Mouse (Mus musculus) Patski (cell line): Measurements from ENCODE around the gene Hoxa4. TPM values are rescaled to one million over a fixed set of nuclear protein-coding genes. Genes with fewer than 3 reads are reported as not detected.

Experiments
- ATAC-seq: fragments of 100-300 bp; one replicate; pipeline ENCODE4 v1.8.0; 2021
- CTCF ChIA-PET: fragments of 350-600 bp; sonication (Branson Sonifier 250); formaldehyde crosslinking; loops from one replicate; lab custom pipeline; 2022; ENCODE audit warnings: inconsistent platforms; lab: Charles Lee
- POLR2A ChIA-PET: fragments of 350-600 bp; sonication (Branson Sonifier 250); formaldehyde crosslinking; loops from one replicate; lab custom pipeline; 2022; ENCODE audit warnings: antibody characterized with exemption, inconsistent platforms; lab: Charles Lee
- DNase-seq: peaks from one replicate; pipeline ENCODE4 v3.0.0-alpha.2; 2011; ENCODE audit warnings: low read depth, low spot score
- H3K27me3 ChIP-seq: fragments of 371-371 bp; one replicate; pipeline ENCODE4 v1.5.1; 2021
- CTCF ChIP-seq: fragments of 100-300 bp; IDR thresholded peaks from one replicate; pipeline ENCODE4 v1.5.1; 2021
- in situ Hi-C: fragments of 300-500 bp; cut with MboI; formaldehyde crosslinking; loops from 3 replicates; pipeline ENCODE4 v1.11.1; 2018; ENCODE audit warnings: low pct_unique_long_range_greater_than_20kb, mixed read lengths
- polyA plus RNA-seq: library from polyadenylated mRNA; unstranded; gene quantifications from one replicate; pipeline ENCODE4 v1.2.3, GENCODE M21; 2021

Hoxa4 gene
- polyA plus RNA-seq, 1 experiment from 2014 or later: 2.5 TPM

DNA sequence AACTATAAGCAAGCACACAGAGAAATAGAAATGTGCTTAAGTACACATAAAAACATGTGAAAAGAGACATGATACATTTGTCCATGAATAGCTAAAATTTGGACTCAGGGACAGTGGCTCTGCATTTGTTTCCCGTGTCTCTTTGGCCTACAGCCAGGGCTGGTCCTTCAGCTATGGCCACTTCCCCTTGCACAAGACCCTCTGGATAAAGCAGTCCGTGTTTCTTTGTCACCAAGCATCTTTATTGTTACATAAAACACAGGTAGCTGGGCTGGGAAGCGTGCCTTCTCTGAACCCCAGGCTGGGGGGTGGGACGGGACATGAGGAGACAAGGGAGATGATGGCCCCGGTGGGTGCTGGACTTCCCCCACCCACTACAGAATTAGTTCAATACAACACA lies 22.7 kb upstream of the Hoxa4 start:
- TF ChIP-seq CTCF: no peak
- H3K27me3 ChIP-seq: no peaks in the 10 kb centered on the region
- ChIA-PET POLR2A (interaction anchor here (11.3 to 37.4 kb wide), 3 partner anchors 9 to 37 kb away, joined by 153 to 778 read pairs (median 378); partner anchors contain the start of genes 5730596B20Rik, Hoxa10, Hoxa11 and Hoxa7), CTCF (interaction anchor here (1.2 to 2.9 kb wide), 7 partner anchors 9 to 43 kb away, joined by 4 to 21 read pairs (median 5); partner anchors contain the start of genes Hoxa10, Hoxa7 and Hoxa9)
- no peak for DNase-seq
- in situ Hi-C loops: loop anchor here (25.0 kb wide), 1 partner anchor 502 kb away; no protein-coding TSS in a partner anchor
- no peak for ATAC-seq

GRCm38 (mm10) chr6:52213119-52213986 lies 21.8 kb upstream of the Hoxa4 start, which contains the start of the genes Hoxa3 and Gm28308:
Gene Hoxa3, minus strand, starts transcription at chr6:52213336.
Gene Gm28308, minus strand, starts transcription at chr6:52213339.
- DNase-seq (no peak), ATAC-seq (peak; percentile 35)
- ChIA-PET CTCF (interaction anchor here (0.8 to 2.9 kb wide), 8 partner anchors 10 to 211 kb away, joined by 3 to 21 read pairs (median 4); partner anchors contain the start of genes Hoxa10 and Hoxa7), POLR2A (interaction anchor here (0.7 to 37.4 kb wide), 5 partner anchors 9 to 744 kb away, joined by 3 to 778 read pairs (median 153); partner anchors contain the start of genes 5730596B20Rik, Hoxa10, Hoxa11 and Hoxa7)
- in situ Hi-C loops: loop anchor here (25.0 kb wide), 1 partner anchor 501 kb away; no protein-coding TSS in a partner anchor
- H3K27me3 ChIP-seq: no peaks in the 10 kb centered on the region
- TF ChIP-seq CTCF: no peak

DNA sequence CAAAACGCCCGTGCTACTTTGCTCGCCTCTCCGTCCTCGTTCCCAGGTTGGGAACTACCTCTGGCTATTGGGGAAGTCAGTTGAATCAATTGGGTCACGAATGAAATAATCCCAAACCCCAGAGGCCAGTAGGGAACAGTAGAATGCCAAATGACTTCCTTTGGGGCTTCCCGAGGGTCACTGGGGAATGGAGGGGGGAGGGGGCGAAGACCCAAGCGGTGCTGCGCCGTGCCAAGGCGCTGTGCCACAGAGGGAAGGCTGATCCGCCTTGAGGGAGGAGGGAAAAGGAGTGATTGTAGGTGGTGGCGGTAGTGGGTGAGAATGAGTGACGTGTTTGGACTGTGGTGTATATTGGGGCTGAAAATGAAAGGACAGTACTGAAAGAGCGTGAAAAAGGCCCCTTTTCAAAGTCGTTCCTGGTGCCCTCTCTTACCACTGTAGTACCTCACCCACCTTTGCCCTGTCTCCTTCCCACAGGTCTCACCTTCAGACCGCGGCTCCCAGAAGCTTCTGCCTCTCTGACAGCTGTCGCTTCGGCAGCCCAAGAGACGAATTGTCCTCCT lies 21.1 kb upstream of the Hoxa4 start:
- ChIA-PET POLR2A (interaction anchor here (1.4 to 37.4 kb wide), 5 partner anchors 11 to 54 kb away, joined by 4 to 778 read pairs (median 153); partner anchors contain the start of genes 5730596B20Rik, Hoxa1, Hoxa10 and Hoxa11), CTCF (interaction anchor here (0.8 to 3.4 kb wide), 4 partner anchors 8 to 210 kb away, joined by 3 to 21 read pairs (median 12); partner anchors contain the start of gene Hoxa7)
- in situ Hi-C loops: loop anchor here (25.0 kb wide), 1 partner anchor 500 kb away; no protein-coding TSS in a partner anchor
- no peaks in the 10 kb centered on the region for H3K27me3 ChIP-seq
- TF ChIP-seq CTCF: no peak
- DNase-seq: no peak
- no peak for ATAC-seq

GRCm38 (mm10) chr6:52211961-52212360 lies 20.4 kb upstream of the Hoxa4 start:
- H3K27me3 ChIP-seq: no peaks in the 10 kb centered on the region
- DNase-seq (no peak), ATAC-seq (no peak)
- in situ Hi-C loops: loop anchor here (25.0 kb wide), 1 partner anchor 500 kb away; no protein-coding TSS in a partner anchor
- ChIA-PET CTCF (interaction anchor here (1.0 to 3.4 kb wide), 7 partner anchors 9 to 34 kb away, joined by 3 to 21 read pairs (median 6); partner anchors contain the start of genes Hoxa10, Hoxa11, Hoxa7 and Hoxa9), POLR2A (interaction anchor here (1.4 to 37.4 kb wide), 6 partner anchors 11 to 207 kb away, joined by 4 to 778 read pairs (median 80); partner anchors contain the start of genes 5730596B20Rik, Hoxa1, Hoxa10 and Hoxa11)
- no peak for TF ChIP-seq CTCF

DNA sequence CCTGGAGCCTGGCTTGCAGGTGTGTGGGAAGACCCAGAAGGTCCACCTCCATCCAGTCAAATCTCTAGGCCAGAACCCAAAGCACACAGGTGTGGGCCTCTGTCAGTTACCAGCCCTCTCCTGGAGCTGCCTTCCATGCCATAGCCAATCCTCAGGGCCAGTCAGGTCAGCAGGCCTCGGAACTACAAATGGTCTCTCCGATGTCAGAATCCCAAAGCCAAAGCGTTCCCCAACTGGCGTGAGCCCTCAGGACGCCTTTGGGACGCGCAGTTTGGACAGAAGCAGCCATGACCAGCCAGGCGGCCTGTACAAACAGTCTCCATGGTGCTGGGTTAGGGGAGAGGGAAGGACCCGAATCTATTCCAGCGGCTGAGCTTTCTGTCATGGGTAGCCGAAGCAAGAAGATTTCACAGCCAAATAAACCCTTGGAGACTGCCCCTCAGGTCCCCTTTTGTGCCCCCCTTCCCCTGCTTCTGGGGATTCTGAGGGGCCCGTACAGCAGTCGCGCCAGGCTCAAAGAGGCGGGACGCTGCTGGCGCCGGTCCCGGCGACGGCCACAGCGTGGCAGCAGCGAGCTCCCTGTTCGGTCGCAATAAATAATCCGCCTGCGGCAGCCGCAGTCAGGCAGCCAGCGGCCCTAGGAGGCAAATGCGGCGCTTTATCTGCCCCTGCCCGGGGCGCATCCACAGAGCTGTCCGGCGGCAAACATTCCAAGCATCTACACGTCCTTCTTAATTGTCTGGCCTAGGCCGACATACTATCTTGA lies 19.8 kb upstream of the Hoxa4 start:
- no peak for TF ChIP-seq CTCF
- in situ Hi-C loops: loop anchor here (25.0 kb wide), 1 partner anchor 499 kb away; no protein-coding TSS in a partner anchor
- no peaks in the 10 kb centered on the region for H3K27me3 ChIP-seq
- ChIA-PET POLR2A (interaction anchor here (0.5 to 37.4 kb wide), 7 partner anchors 12 to 275 kb away, joined by 3 to 778 read pairs (median 6); partner anchors contain the start of genes 5730596B20Rik, Hoxa1, Hoxa10 and Hoxa11), CTCF (interaction anchor here (0.8 to 3.4 kb wide), 13 partner anchors 9 to 209 kb away, joined by 3 to 21 read pairs (median 4); partner anchors contain the start of genes 5730596B20Rik, Hoxa10, Hoxa11 and Hoxa7)
- DNase-seq: no peak
- ATAC-seq: peak; percentile 19

DNA sequence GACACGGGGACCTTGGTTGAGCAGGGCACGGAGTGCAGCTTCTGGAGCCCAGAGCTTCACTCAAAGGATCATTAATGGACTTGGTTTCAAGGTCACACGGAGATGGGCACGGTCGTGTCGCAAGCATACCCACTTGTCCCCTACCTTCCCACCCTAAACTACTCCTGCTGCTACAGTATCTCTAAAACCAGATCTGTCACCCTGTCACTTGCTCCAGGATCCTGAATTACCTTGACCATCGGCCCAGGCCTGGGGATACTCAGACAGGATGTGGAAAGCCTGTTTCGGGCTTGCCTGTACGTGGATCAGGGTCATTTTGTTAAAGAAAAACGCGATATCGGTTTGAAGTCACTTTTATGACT lies 18.1 kb upstream of the Hoxa4 start:
- in situ Hi-C loops: loop anchor here (5.0 to 25.0 kb wide), 3 partner anchors 202 to 497 kb away; no protein-coding TSS in a partner anchor
- no peaks in the 10 kb centered on the region for H3K27me3 ChIP-seq
- ChIA-PET POLR2A (interaction anchor here (0.6 to 37.4 kb wide), 5 partner anchors 14 to 274 kb away, joined by 3 to 778 read pairs (median 153); partner anchors contain the start of genes 5730596B20Rik, Hoxa10, Hoxa11 and Hoxa7), CTCF (interaction anchor here (1.2 to 3.4 kb wide), 6 partner anchors 11 to 32 kb away, joined by 3 to 21 read pairs (median 4); partner anchors contain the start of genes 5730596B20Rik, Hoxa10 and Hoxa7)
- DNase-seq (no peak), ATAC-seq (no peak)
- TF ChIP-seq CTCF: no peak

GRCm38 (mm10) chr6:52208868-52209684 lies 17.5 kb upstream of the Hoxa4 start:
- ChIA-PET CTCF (interaction anchor here (1.5 to 3.4 kb wide), 3 partner anchors 12 to 31 kb away, joined by 3 to 21 read pairs (median 5); partner anchors contain the start of genes 5730596B20Rik and Hoxa7), POLR2A (interaction anchor here (0.6 to 37.4 kb wide), 5 partner anchors 14 to 274 kb away, joined by 3 to 778 read pairs (median 153); partner anchors contain the start of genes 5730596B20Rik, Hoxa10, Hoxa11 and Hoxa7)
- no peak for DNase-seq
- ATAC-seq: no peak
- in situ Hi-C loops: loop anchor here (5.0 to 25.0 kb wide), 3 partner anchors 202 to 497 kb away; no protein-coding TSS in a partner anchor
- no peak for TF ChIP-seq CTCF
- H3K27me3 ChIP-seq: no peaks in the 10 kb centered on the region
